Mouse (Mus musculus): ENCODE data around the gene Zfp518a.
A peak's percentile ranks its signal among the peaks of the same experiment; 100 is the strongest.

Gene Zfp518a

DNA sequence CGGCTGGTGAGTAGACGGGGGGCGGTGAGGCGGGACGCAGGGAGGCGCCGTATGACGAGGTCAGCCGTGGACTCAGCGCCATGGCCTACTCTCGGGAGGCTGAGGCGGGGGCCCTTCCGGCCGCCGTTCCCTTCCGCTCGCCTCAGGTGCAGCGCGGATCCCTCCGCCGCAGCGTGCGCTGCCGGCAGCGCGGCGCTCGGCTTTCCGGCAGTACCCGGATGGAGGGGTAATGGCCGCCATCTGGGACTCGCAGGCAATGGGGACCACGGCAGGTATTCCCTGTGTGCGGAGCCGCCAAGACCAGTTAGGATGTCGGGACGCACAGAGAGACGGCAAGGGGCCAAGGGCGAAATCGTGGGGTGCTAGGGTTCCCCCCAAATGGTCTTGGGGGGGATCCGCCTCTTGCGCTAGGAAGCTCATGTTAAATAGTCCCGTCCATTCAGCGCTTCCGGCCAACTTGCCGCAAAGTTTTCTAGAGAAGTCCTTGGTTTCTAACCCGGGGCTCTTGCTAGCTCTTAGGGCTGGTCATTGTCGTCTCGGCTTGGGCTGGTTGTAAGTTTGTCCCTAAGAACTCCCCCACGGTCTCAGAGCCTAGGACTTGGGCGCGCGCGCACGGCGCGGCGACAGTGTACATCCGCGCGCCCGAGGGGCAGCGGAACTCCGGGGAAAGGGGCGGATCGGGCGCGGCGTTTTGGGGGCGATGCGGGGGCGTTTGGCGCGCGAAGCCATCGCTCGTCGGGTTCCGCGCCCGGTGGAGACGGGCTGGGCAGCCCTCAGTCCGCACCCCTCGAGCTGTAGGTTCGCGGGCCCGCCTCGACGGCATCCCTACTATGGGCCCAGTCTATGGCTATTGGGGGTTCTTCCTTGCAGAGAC, at the start of gene Zfp518a:
Gene Zfp518a (plus strand): TSS at position 187 of the 874 bp plus-strand sequence.
- DNase-seq (ENCODE audit: low spot score), result peak; percentile 91

DNA sequence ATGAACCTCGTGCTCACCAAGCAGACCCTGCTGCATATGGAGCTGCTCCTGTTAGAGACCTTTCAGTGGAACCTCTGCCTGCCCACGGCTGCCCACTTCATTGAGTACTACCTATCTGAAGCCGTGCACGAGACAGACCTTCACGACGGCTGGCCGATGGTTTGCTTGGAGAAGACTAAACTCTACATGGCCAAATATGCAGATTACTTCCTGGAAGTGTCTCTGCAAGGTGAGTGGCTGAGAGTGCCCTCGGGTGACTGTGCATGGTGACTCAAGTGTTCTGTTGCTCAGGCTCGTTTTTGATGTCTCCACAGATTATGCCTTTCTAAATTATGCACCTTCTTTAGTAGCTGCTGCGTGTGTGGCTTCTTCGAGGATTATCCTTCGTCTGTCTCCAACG, 49.8 kb upstream of the Zfp518a start:
- no peak for DNase-seq (ENCODE audit: low spot score)

DNA sequence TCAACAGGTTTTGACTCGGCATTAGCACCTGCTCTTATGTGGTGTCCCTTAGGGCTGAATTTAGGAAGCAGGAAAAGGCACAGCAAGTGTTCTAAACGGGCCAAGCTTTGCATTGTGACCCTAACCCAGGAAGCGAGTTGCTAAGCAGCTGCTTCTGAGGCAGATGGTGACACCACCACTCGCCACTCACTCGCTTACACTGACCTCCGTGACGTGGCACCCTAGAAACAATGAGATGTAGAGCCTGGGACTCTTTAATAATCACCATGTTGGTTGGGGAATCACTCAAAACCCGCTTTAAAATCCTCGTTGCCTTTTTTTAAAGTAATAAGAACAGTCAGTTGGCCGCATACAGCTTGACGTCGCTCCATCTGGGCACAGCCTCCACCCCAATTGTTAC, 45.1 kb upstream of the Zfp518a start:
- DNase-seq (ENCODE audit: low spot score), result no peak

DNA sequence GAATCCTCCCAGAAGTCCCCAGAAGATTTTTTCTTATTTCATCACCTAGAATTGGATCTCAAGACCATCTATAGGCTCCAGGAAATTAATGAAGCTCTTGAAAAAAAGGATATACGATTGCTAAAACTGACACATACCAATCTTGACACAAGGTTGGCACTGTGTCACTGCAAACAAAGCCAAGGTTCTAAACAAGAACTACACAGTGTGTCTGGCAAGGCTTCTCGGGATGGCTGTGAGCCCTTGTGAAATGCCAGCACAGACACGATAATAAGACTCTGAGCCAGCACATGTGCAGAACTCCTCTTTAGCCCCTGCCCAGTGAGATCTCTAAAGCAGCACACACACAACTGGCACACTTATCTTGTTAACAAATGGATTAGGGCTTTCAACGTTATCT, 35.0 kb upstream of the Zfp518a start:
- DNase-seq (ENCODE audit: low spot score), result no peak

DNA sequence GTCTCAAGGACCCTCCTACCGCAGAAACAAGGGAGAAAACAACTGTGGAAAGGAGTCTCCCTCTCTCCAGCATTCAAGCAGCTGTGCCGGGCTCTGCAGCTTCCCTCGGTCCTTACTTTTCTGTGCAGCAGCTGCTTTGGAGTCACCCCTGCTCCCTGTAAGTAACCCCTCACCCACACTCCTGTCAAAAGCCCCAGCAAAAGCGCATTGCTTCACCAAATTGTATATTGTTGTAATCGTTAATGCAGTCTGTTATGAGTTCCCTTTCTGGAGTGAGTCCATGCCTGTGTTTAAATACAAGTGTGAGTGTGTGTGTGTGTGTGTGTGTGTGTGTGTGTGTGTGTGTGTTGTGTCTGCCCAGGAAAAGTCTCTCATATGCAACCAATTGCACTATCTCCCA, 26.2 kb upstream of the Zfp518a start:
- DNase-seq (ENCODE audit: low spot score), result no peak

DNA sequence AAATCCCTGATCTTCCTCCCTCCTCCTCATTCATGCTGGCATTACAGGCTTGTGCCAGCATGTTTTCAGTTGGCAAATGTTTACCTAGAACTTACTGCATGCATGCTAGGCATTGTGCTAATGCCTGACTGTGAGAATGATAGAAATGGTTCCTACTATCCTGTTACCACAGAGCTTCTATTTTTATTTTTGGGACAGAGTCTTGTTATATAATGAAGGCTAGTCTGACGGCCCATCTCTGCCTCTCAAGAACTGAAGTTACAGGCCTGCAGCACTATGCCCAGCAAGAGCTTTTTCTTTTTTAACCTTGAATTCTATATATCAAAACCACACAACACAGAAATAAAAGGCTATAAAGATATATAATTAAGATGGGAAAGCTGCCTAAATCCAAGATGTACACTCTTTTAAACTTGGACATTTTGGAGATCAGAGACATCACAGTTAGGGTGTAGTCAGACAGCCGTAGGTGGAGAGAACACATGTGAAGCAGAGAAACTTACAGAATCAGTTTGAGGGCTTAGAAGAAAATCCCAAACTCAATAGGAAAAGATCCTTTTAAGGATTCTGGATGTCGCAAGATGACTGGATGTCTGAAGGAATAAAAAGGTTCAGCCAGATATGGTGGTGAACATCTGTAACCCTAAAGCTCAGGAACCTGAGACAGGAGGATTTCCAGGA, 24.9 kb upstream of the Zfp518a start:
- DNase-seq (ENCODE audit: low spot score), result no peak

DNA sequence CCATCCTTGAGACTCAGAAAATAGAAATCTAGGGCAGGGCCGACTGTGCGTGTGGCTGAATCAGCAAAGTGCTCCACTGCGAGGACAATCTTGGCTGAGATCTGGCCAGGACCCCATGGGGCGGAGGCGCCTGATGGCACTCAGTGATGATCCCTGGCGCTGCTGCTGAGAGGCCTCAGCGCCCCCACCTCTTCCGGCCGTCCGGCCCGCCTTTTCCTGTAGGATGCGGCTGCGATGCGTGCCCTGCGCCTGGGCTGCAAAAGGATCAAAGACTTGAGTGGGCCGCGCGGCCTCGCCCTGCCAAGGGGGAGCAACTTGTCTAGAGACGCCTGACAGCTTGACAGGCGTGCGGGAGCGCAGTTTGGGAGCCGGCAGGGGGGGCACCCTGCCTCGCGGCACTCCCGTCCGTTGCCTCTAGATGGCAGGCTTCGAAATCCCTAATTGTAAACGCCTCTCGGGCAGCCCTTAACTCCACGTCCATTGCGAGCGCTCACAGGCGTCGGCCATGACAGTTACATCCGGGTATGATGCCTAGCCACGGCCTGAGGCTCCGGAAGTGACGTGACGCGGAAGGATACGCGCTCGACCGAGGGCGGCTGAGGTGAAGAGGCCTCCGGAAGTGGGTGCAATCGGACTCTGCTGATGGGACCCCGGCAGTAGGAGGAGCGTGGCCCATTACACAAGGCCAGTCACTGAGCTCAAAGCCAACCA, 21.4 kb upstream of the Zfp518a start:
- peak; percentile 99 for DNase-seq (ENCODE audit: low spot score)

DNA sequence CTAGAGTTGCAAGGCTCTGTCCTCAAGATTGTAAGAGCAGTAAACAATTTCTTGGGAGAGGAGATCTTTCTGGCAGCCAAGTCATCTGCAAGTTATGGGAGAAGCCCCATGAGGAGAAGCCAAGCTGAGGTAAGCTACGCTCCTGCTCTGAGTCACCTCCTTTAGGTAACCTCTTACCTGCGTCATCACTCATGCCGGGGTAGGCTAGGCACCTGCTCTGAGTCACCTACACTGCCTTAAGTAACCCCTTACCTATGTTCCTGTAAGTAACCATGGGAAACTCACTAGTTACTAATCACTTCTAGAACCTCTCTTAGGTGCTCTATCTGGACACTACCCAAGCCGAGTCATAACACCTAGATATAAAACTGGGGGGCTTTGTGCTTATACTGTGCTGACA, 12.8 kb upstream of the Zfp518a start:
- DNase-seq (ENCODE audit: low spot score), result no peak

DNA sequence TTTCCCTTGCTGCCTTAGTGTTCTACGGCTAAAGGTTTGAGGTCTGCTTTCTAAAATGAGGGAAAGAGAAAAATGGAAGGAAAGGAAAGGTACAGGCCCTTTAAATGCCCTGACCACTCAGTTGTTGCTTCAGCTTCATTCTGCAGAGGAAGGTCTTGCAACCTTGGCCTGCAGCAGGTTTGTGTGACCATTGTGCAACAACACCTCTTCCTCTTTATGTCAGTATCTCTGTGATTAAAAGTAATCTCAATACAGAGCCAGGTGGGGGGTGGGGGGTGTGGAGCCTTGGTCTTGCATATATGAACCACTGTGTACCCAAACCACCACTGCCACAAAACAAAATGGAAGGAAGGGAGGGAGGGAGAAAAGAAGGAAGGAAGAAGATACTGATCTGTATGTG, 5.6 kb upstream of the Zfp518a start:
- DNase-seq (ENCODE audit: low spot score), result no peak

DNA sequence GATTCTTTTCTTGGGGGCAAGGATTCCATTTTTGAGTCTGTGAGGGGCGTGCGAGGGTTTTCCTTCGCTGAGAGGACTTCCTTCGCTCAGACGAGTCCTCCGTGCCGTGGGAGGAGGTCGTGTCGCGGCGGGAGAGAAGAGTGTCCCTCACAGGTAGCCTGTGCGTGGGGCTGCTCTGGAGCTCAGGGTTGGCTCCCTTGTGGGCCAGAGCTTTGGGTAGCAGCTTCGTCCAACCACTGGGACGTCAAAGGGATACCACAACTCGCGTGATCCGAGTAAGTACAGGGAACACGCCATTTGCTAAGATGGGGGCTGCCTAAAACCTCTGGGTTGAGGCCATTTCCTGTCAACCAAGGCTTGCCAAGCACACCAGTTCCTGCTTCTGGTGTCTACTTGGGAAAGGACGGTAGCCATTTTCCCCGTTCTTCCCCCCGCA, 416 bp upstream of the Zfp518a start:
- DNase-seq (ENCODE audit: low spot score), result no peak

DNA sequence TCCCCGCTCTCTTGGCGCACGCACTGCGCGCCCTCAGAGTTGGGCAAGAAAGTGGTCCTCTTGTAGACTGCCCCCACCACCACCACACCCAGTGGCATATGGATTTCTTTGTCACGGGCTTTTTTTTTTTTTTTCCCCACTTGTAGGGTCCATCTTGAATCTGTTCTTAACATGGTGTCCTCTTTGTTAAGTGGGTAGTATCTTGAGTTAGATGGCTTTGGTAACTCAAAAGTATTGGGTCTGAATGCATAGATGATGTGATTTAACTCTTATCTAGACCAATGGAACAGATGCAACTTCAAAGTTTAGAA, 843 bp downstream of the Zfp518a start:
- no peak for DNase-seq (ENCODE audit: low spot score)

DNA sequence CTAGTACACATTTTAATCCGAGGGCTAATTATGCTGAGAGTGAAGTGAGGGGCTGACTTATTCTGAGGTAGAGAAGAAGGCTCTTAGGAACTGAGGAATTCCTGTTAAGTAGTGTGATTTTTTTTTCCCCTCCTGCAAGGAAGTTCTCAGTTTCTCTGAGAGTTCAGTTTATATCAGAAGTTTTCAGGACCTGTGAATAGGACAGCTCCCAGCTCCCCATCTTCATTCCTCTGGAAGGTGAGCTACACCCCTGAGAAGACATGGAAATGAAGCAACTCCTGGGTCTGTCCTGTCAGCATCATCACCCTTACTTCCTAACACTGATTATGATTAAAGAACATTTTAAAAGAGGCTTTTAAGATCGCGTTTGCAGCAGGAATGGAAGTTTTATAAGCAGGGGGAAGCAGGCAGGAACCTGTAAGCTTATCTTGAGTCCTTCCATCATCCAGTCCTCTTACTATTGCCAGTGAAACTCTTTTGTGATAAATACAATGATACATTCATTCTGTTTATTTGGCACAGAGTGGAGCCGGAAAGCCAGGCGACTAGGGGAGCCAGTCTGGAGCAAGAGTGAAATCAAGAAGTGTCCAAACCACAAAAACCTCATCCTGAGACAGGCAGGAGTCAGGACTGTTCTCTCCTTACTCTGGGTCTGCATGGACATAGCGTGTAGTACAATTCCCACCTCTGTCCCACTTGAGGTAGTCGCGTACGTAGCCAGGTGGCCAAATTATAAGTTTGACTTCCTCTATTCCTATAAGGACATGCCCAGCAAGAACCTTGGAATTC, 37.3 kb downstream of the Zfp518a start:
- DNase-seq (ENCODE audit: low spot score), result peak; percentile 19

DNA sequence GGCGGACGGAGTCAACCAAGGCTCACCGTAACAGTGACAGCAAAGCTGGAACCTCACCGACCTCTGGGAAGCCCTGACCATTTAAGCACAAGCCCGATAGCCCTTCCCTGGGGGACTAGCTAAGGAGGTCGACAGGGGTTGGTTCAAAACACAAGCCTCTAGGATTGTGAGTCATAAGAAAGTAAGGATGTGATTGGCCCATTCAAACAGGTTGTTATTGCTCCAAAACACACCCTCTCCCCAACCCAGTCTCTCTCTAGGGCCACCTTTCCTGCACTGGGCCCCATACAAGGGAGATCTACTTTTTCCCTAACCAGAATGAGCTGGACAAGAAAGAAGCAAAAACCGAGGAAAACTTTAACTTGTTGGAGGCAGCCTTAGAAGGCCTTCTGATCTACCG, 40.9 kb downstream of the Zfp518a start:
- DNase-seq (ENCODE audit: low spot score), result no peak

DNA sequence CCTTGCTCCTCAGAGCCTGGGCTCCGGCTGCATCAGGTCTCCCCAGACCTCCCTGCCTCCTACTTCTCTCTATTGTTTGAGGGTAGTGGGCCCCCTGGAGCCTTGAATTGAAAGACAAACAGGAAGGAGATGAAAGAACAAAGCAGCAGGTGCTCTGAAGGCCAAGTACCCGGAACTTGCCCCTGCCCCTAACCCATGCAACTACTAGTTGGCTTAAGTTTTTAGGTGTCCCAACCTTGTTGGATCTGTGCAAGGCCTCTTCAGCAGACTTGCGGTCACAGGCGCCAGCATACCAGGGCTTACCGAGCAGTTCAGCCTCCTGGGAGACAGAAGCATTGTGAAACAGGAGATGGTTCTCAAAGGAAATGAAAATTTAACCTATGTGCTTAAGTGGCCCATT, 41.5 kb downstream of the Zfp518a start:
- DNase-seq (ENCODE audit: low spot score), result no peak

DNA sequence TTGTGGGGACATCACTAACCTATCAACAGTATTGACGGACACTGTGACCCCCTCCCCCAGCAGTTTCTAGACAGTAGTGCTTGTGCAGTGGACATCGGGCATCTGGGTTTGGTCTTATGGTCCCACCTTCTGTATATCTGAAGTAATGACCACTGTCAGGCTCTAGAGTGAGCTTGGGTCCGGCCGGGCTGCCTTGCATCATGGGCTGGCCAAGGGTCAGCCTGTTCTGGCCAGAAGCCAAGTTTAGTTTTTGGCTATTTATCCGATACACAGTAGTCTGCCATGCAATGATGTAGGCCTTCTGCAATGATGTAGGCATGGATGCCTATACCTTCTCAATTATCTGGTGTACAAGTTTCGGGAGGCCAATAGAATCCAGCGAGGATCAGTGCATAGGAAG, 49.0 kb downstream of the Zfp518a start:
- DNase-seq (ENCODE audit: low spot score), result no peak

DNA sequence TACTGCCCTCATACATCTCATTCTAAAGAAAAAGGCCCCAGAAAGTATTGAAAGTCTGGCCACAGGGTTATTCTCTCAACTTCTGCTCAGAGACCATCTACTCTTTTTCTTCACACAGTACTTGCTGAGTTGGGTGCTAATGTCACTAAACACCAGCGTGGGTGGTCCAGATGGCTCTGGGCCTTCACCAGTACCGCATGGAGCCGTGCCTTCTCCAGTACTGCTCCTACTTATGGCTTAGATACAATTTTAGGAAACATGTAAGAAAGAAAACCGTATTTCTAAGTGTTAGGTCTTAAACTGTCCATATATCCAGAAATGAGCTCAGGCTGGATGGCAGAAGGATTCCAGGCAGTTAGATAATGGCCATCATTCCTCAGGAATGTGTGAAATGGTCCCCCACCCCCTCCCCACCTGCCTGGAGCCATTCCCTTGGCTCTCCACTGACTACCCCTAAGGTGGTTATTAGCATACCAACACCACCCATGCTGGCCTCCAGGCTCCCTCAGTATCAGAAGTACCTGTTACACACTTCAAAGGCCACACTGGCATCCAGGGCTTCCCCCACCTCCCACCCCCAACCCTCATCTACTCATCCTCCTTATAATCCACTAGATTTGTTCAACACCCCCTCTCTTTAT, 52.6 kb downstream of the Zfp518a start:
- no peak for DNase-seq (ENCODE audit: low spot score)

DNA sequence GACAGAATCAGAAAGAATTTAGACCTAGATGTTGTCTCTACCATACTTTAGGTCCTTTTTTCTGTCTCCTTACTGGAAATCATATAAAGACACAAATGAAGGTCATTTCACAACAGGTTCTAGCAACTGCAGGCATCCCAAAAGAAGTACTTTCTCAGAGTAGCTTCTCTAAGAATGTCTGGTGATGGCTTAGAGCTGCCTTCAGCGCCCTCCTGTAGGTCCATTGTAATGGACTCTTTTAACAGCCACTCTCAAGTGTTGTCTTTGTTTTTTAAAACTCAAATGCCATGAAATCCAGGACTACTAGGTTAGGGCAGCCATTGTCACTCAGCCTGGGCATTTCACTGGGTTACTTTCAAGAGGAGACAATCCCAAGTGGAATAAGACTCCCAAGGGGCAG, 64.5 kb downstream of the Zfp518a start:
- DNase-seq (ENCODE audit: low spot score), result no peak

DNA sequence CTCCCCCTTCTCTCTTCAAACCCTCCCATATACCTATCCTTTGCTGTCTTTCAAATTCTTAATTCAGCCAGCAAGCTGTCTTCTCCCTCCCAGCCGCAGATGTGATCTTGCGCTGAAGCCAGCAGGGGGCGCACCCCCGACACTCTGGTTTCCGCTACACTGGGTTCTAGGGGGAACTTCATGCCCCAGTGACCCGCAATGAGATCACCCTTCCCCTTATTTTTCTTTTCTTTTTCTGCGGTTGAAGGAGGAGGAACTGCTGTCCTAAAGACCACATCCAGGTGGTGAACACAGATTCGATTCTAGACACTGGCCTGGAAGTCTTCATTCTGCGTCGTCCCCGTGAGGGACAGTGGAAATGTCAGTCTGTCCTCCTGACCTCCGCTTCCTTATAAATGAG, 68.5 kb downstream of the Zfp518a start:
- DNase-seq (ENCODE audit: low spot score), result peak; percentile 67

DNA sequence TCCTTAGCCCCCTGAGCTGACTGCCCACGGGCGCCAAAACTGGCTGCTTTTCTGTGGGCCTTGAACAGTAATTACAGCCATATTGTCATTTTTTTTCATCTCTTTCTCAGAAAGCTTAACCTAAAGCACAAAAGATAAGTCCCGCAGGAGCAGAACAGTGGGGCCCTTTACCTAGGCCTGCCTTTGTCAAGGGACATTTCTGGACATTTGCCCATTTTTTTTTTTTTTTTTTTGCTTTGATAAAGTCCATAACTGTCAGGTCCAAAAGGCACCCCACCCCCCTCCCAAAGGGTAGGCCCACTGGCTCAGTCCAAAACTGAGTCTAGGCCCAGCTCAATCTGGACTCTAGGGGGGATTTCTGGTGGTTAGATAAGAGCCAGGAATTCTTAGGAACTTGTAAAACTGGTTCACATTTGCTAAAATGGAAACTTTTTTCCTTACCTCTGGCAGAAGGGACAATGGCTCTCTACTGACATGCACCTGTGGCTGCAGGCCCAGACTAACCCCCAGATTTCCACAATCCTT, 69.9 kb downstream of the Zfp518a start:
- DNase-seq (ENCODE audit: low spot score), result no peak

DNA sequence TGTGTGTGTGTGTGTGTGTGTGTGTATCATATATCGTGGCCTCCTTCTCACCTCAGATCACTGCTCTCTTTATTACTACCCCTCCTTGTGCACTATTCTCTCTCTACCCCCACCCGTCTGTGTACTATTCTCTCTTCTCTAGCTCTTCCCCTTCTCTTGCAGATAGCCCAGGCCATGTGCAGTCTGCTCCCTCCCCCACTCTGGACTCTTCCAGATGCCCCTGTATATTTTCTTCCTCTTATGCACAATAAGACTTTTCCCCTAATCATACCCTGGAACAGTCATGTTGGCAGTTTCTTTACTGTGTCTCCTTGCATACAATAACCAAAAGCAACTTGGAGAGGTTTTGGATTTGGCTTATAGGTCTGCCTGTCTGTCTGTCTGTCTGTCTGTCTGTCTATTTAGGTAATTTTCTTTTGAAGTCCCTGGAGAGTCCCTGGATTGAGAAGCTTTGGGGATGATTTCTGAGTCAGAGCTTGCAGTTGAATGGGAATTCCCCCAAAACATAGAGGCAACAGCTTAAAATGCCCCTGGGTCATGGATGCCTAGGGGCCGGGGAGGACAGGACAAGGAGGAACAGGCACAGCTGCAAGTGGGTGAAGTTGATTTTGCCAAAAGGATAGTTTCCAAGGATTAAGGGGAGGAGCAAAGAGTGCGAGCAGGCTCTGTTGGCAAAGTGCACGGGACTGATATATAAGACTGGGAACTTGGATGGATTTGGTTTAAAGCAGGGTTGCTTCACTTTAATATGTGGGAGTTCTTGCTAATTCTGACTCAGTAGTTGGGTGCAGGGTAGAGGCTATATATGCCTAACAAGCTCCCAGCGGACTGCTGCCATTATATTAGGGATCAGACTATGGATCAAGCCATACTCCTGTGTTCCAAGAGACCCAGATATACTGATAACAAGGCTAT, 70.7 kb downstream of the Zfp518a start:
- DNase-seq (ENCODE audit: low spot score), result no peak
